Mouse (Mus musculus): ENCODE measurements around the gene Xylb. TPM values are rescaled to one million over a fixed set of nuclear protein-coding genes. Genes with fewer than 3 reads are reported as not detected.

The Xylb gene
- polyA plus RNA-seq, 1 experiment, result 0.17 TPM

GRCm38 (mm10) chr9:119402253-119403235 lies 45.4 kb downstream of the Xylb start:
- peaks cover 46% of the 10 kb centered on the region for H3K27me3 ChIP-seq (ENCODE audit: control insufficient read depth)
- no peaks in the 10 kb centered on the region for H3K9me3 ChIP-seq (ENCODE audit: control insufficient read depth, low read length)
- no peak for TF ChIP-seq TAL1 (IDR thresholded peaks at IDR 0.05; ENCODE audit: low read length)
- no peak for TF ChIP-seq GATA1 (IDR thresholded peaks at IDR 0.05; ENCODE audit: low read length)
- peaks cover 16% of the 10 kb centered on the region for H3K4me1 ChIP-seq (ENCODE audit: control insufficient read depth)
- peak overlapping the region; percentile 60 for H3K4me3 ChIP-seq (replicated peaks)
- no peaks in the 10 kb centered on the region for H3K36me3 ChIP-seq (ENCODE audit: control insufficient read depth)

GRCm38 (mm10) chr9:119403236-119403641 lies 46.1 kb downstream of the Xylb start:
- H3K4me3 ChIP-seq (replicated peaks), result peak overlapping the region; percentile 60
- peaks cover 46% of the 10 kb centered on the region for H3K27me3 ChIP-seq (ENCODE audit: control insufficient read depth)
- H3K9me3 ChIP-seq (ENCODE audit: control insufficient read depth, low read length), result no peaks in the 10 kb centered on the region
- peaks cover 16% of the 10 kb centered on the region for H3K4me1 ChIP-seq (ENCODE audit: control insufficient read depth)
- TF ChIP-seq GATA1 (IDR thresholded peaks at IDR 0.05; ENCODE audit: low read length) (no peak), TAL1 (IDR thresholded peaks at IDR 0.05; ENCODE audit: low read length) (no peak)
- H3K36me3 ChIP-seq (ENCODE audit: control insufficient read depth), result no peaks in the 10 kb centered on the region

GRCm38 (mm10) chr9:119404090-119404489 lies 46.9 kb downstream of the Xylb start:
- Histone ChIP-seq H3K4me1 (ENCODE audit: control insufficient read depth) (peaks cover 16% of the 10 kb centered on the region), H3K4me3 (replicated peaks) (no peak overlapping the region), H3K27me3 (ENCODE audit: control insufficient read depth) (peaks cover 46% of the 10 kb centered on the region), H3K36me3 (ENCODE audit: control insufficient read depth) (no peaks in the 10 kb centered on the region), H3K9me3 (ENCODE audit: control insufficient read depth, low read length) (no peaks in the 10 kb centered on the region)
- no peak for TF ChIP-seq TAL1 (IDR thresholded peaks at IDR 0.05; ENCODE audit: low read length)
- TF ChIP-seq GATA1 (IDR thresholded peaks at IDR 0.05; ENCODE audit: low read length), result no peak

GRCm38 (mm10) chr9:119407884-119408283 lies 50.7 kb downstream of the Xylb start:
- TF ChIP-seq TAL1 (IDR thresholded peaks at IDR 0.05; ENCODE audit: low read length) (no peak), GATA1 (IDR thresholded peaks at IDR 0.05; ENCODE audit: low read length) (no peak)
- Histone ChIP-seq H3K4me1 (ENCODE audit: control insufficient read depth) (peaks cover 6% of the 10 kb centered on the region), H3K9me3 (ENCODE audit: control insufficient read depth, low read length) (peaks cover 2% of the 10 kb centered on the region; the same call in 1 of the 2 replicates), H3K36me3 (ENCODE audit: control insufficient read depth) (no peaks in the 10 kb centered on the region), H3K27me3 (ENCODE audit: control insufficient read depth) (peaks cover 27% of the 10 kb centered on the region), H3K4me3 (replicated peaks) (no peak overlapping the region)

GRCm38 (mm10) chr9:119408898-119409664 lies 51.9 kb downstream of the Xylb start:
- Histone ChIP-seq H3K36me3 (ENCODE audit: control insufficient read depth) (no peaks in the 10 kb centered on the region; the same call in 1 of the 2 replicates), H3K4me3 (replicated peaks) (no peak overlapping the region), H3K4me1 (ENCODE audit: control insufficient read depth) (no peaks in the 10 kb centered on the region), H3K9me3 (ENCODE audit: control insufficient read depth, low read length) (peaks cover 6% of the 10 kb centered on the region), H3K27me3 (ENCODE audit: control insufficient read depth) (peaks cover 15% of the 10 kb centered on the region)
- TF ChIP-seq TAL1 (IDR thresholded peaks at IDR 0.05; ENCODE audit: low read length) (no peak), GATA1 (IDR thresholded peaks at IDR 0.05; ENCODE audit: low read length) (no peak)

- H3K9me3 ChIP-seq (ENCODE audit: control insufficient read depth, low read length), result peaks cover 6% of the 10 kb centered on the region
- H3K4me3 ChIP-seq (replicated peaks), result no peak overlapping the region
- no peaks in the 10 kb centered on the region; the same call in 1 of the 2 replicates for H3K36me3 ChIP-seq (ENCODE audit: control insufficient read depth)
- H3K27me3 ChIP-seq (ENCODE audit: control insufficient read depth), result peaks cover 7% of the 10 kb centered on the region; the same call in 1 of the 2 replicates
- no peaks in the 10 kb centered on the region for H3K4me1 ChIP-seq (ENCODE audit: control insufficient read depth)
- TF ChIP-seq TAL1 (IDR thresholded peaks at IDR 0.05; ENCODE audit: low read length), result no peak
These were observed 52.7 kb downstream of the Xylb start for GRCm38 (mm10) chr9:119409864-119410263.

DNA sequence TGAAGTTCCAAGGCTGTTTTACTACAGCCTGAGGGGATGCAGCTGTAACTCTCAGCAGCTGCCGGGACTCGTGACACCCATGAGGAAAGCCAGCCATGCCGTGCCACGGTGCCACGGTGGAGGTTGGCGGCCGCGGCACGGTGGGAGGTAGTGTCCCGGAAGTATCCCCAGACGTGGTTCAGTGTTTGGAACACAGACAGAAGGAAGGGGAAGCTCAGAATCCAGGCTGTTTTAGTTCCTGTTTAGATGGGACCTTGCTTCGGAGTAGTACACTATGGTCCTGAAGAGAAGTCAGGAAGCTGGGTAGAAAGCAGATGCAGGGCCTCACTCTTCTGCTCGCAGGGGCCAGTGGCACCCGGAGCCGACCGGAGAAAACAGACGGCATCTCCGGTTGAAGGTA lies 60.8 kb downstream of the Xylb start:
- peaks cover 2% of the 10 kb centered on the region for H3K9me3 ChIP-seq (ENCODE audit: control insufficient read depth, low read length)
- no peaks in the 10 kb centered on the region for H3K27me3 ChIP-seq (ENCODE audit: control insufficient read depth)
- no peaks in the 10 kb centered on the region; the same call in 1 of the 2 replicates for H3K36me3 ChIP-seq (ENCODE audit: control insufficient read depth)
- no peak for TF ChIP-seq TAL1 (IDR thresholded peaks at IDR 0.05; ENCODE audit: low read length)
- no peak for TF ChIP-seq GATA1 (IDR thresholded peaks at IDR 0.05; ENCODE audit: low read length)
- no peaks in the 10 kb centered on the region for H3K4me1 ChIP-seq (ENCODE audit: control insufficient read depth)
- no peak overlapping the region for H3K4me3 ChIP-seq (replicated peaks)

DNA sequence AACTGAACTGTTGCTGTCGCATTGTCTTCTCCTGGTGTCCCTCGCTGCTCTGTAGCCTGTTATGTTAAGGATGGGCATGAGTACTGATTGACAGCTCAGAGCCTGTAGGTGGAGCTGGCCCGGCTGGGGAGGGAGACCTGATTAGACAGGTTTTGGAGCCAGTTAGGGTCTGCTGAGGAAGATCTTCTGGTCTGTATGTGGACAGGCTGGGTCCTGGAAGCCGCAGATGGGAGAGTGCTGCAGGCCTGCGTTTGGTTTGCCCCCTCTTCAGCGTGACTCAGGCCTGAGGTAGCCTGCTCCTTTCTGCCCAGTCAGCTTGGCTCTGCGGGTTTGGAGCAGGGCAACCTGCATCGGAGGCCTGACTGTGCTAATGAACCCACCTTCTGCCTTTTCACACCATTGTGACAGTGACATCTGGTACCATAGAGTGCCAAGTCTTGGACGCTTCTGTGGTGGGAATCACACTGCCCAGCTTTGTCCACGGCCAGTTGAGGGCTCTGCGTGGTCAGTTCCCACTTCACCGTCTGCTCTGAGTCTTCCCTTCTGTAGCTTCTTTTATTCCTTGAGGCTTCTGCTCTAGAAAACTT lies 62.8 kb downstream of the Xylb start:
- TF ChIP-seq TAL1 (IDR thresholded peaks at IDR 0.05; ENCODE audit: low read length) (no peak), GATA1 (IDR thresholded peaks at IDR 0.05; ENCODE audit: low read length) (no peak)
- H3K36me3 ChIP-seq (ENCODE audit: control insufficient read depth), result no peaks in the 10 kb centered on the region

More for the DNA sequence above, 62.8 kb downstream of the Xylb start:
- Histone ChIP-seq H3K4me1 (ENCODE audit: control insufficient read depth) (no peaks in the 10 kb centered on the region), H3K27me3 (ENCODE audit: control insufficient read depth) (no peaks in the 10 kb centered on the region), H3K9me3 (ENCODE audit: control insufficient read depth, low read length) (no peaks in the 10 kb centered on the region), H3K4me3 (replicated peaks) (no peak overlapping the region)
